Mouse (Mus musculus) liver, embryonic 18 days (tissue): ENCODE data around the gene Ddx27. TPM values are rescaled to one million over a fixed set of nuclear protein-coding genes. Genes with fewer than 3 reads are reported as not detected.

Experiments used
- polyA plus RNA-seq: library from polyadenylated mRNA; depleted of rRNA; stranded (reverse); fragments of >200 nt; gene quantifications from 2 replicates; pipeline ENCODE4 v1.2.3, GENCODE M21; 2012; rRNA removed

Ddx27 gene
- 20.8 and 24.1 TPM in 2 replicates for polyA plus RNA-seq

GRCm38 (mm10) chr2:167014702-167015381 is at the start of gene Ddx27:
Gene Ddx27, plus strand, starts transcription at chr2:167015193.

GRCm38 (mm10) chr2:166995796-166996532 is 19.0 kb upstream of the Ddx27 start, which contains the start of gene Stau1:
Gene Stau1, minus strand, starts transcription at chr2:166996299.

GRCm38 (mm10) chr2:167062965-167063880 is 48.2 kb downstream of the Ddx27 start, which contains the start of gene Znfx1:
Gene Znfx1, minus strand, starts transcription at chr2:167063015.

Other genes starting within 250 kb of the Ddx27 start
- 2.2 and 2.3 TPM in 2 replicates for gene Trp53rkb, start 222.7 kb upstream of the Ddx27 start, polyA plus RNA-seq
- 4.6 and 5.4 TPM in 2 replicates for gene Arfgef2, start 209.6 kb upstream of the Ddx27 start, polyA plus RNA-seq
- 19.9 and 20.2 TPM in 2 replicates for gene Cse1l, start 109.2 kb upstream of the Ddx27 start, polyA plus RNA-seq
- gene Stau1, start 18.9 kb upstream of the Ddx27 start, polyA plus RNA-seq = 16.5 and 18.5 TPM in 2 replicates
- gene Znfx1, start 47.8 kb downstream of the Ddx27 start, polyA plus RNA-seq = 9.6 and 11.2 TPM in 2 replicates
- gene Kcnb1, start 175.0 kb downstream of the Ddx27 start, polyA plus RNA-seq = 0.14 and 0.23 TPM in 2 replicates
- 1.2 TPM in 2 replicates for gene Ptgis, start 225.4 kb downstream of the Ddx27 start, polyA plus RNA-seq